Mouse (Mus musculus) ES-E14 (cell line): Measurements from ENCODE around the gene Aars2. TPM values are rescaled to one million over a fixed set of nuclear protein-coding genes. Genes with fewer than 3 reads are reported as not detected.
A peak's percentile ranks its signal among the peaks of the same experiment; 100 is the strongest.

Experiments used
- DNase-seq: peaks from one replicate; pipeline ENCODE4 v3.0.0-alpha.2; 2013; ENCODE audit warnings: low read depth, low spot score
- H3K27ac ChIP-seq: 2 replicates; pipeline ENCODE4 v1.5.1; 2012; ENCODE audit warnings: low read depth, mild to moderate bottlenecking, low read length, moderate library complexity, mixed read lengths; ENCODE audit not compliant: poor library complexity, insufficient read depth, severe bottlenecking
- H3K36me3 ChIP-seq: 2 replicates; pipeline ENCODE4 v1.6.1; 2012; ENCODE audit warnings: mild to moderate bottlenecking, low read length, moderate library complexity, mixed read lengths; ENCODE audit not compliant: control insufficient read depth, poor library complexity, insufficient read depth, severe bottlenecking
- H3K4me1 ChIP-seq, 2 experiments: fragments of 150-350 bp in 1 of 2; sonication (generic) in 1 of 2; 2 replicates each; pipeline ENCODE4 v1.6.1; 2012; ENCODE audit warnings: low read length in 2 of 2, mild to moderate bottlenecking in 1 of 2, mixed read lengths in 1 of 2; ENCODE audit not compliant: control insufficient read depth in 2 of 2, insufficient read depth in 2 of 2, poor library complexity in 1 of 2
- H3K4me3 ChIP-seq, 2 experiments: fragments of 150-350 bp in 1 of 2; sonication (generic) in 1 of 2; 2 replicates each; pipeline ENCODE4 v1.5.1; 2012; ENCODE audit warnings: low read length in 2 of 2, low read depth in 1 of 2, mild to moderate bottlenecking in 1 of 2, mixed read lengths in 1 of 2; ENCODE audit not compliant: insufficient read depth in 1 of 2, poor library complexity in 1 of 2, severe bottlenecking in 1 of 2
- H3K9ac ChIP-seq: 2 replicates; pipeline ENCODE4 v1.6.1; 2012; ENCODE audit warnings: low read depth, mild to moderate bottlenecking, low read length, mixed read lengths; ENCODE audit not compliant: poor library complexity, insufficient read depth, severe bottlenecking
- H3K9me3 ChIP-seq: fragments of 150-350 bp; sonication (generic); 2 replicates; pipeline ENCODE4 v1.6.1; 2012; ENCODE audit warnings: low read depth, mild to moderate bottlenecking, low read length; ENCODE audit not compliant: control insufficient read depth, insufficient read depth
- CHD2 ChIP-seq: IDR thresholded peaks from 2 replicates; pipeline ENCODE4 v1.6.1; 2014; ENCODE audit warnings: mild to moderate bottlenecking, low read depth, low read length, inconsistent platforms
- HCFC1 ChIP-seq: IDR thresholded peaks from 2 replicates; pipeline ENCODE4 v1.6.1; 2012; ENCODE audit warnings: low read length, inconsistent platforms, borderline replicate concordance; ENCODE audit not compliant: insufficient read depth
- MAFK ChIP-seq: IDR thresholded peaks from 2 replicates; pipeline ENCODE4 v1.6.1; 2014; ENCODE audit warnings: mild to moderate bottlenecking, low read depth, low read length, inconsistent platforms; ENCODE audit not compliant: insufficient read depth
- ZC3H11A ChIP-seq: IDR thresholded peaks from 2 replicates; pipeline ENCODE4 v1.6.1; 2012; ENCODE audit warnings: low read depth, mild to moderate bottlenecking, inconsistent platforms, low read length, borderline replicate concordance
- ZNF384 ChIP-seq: IDR thresholded peaks from 2 replicates; pipeline ENCODE4 v1.6.1; 2012; ENCODE audit warnings: low read depth, low read length, inconsistent platforms
- in situ Hi-C, 2 experiments: fragments of 600-800 bp; cut with MboI; formaldehyde crosslinking; loops; one replicate each; pipeline ENCODE4 v1.15.1; 2025; ENCODE audit warnings: low sequenced_read_pairs in 2 of 2, inconsistent platforms in 1 of 2; ENCODE audit not compliant: unreplicated experiment in 2 of 2
- total RNA-seq: library from RNA; depleted of rRNA; stranded (reverse); fragments of 300-350 nt; gene quantifications from 2 replicates; pipeline ENCODE4 v1.2.3, GENCODE M21; 2012

The Aars2 gene
- total RNA-seq, 1 experiment = 36.6 TPM

DNA sequence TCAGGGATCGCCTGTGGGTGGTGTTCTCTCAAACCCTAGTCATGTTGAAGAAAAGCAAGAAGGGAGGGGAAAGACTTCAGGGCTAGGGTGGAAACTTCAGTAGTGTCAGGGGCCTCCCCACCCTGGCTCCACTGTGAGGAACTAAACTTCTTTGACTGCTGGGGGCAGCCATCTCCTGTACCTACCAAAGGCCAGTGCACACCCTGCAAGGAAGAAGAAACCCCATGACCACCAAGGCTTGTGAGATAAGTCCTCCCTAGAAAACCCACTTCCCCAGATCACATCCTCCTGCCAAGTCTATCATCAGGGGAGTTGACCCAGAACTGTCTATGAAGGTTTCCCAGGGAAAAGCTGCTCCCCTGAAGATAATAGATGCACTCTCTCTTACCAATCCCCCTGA lies 47.8 kb downstream of the Aars2 start:
- Histone ChIP-seq H3K27ac (no peak overlapping the region), H3K4me3 (no peak overlapping the region), H3K4me1 (peaks cover 4 to 6% of the 10 kb centered on the region in 2 experiments; a peak in 3 of 4 replicates), H3K9me3 (no peaks in the 10 kb centered on the region), H3K9ac (no peak overlapping the region), H3K36me3 (no peaks in the 10 kb centered on the region)
- TF ChIP-seq ZC3H11A (no peak), MAFK (no peak), ZNF384 (no peak), HCFC1 (no peak), CHD2 (no peak)
- no peak for DNase-seq
- in situ Hi-C loops = loop anchor here (10.0 kb wide), 1 partner anchor 80 kb away; the partner anchor contains the start of gene Spats1 (in 2 of the 2)

DNA sequence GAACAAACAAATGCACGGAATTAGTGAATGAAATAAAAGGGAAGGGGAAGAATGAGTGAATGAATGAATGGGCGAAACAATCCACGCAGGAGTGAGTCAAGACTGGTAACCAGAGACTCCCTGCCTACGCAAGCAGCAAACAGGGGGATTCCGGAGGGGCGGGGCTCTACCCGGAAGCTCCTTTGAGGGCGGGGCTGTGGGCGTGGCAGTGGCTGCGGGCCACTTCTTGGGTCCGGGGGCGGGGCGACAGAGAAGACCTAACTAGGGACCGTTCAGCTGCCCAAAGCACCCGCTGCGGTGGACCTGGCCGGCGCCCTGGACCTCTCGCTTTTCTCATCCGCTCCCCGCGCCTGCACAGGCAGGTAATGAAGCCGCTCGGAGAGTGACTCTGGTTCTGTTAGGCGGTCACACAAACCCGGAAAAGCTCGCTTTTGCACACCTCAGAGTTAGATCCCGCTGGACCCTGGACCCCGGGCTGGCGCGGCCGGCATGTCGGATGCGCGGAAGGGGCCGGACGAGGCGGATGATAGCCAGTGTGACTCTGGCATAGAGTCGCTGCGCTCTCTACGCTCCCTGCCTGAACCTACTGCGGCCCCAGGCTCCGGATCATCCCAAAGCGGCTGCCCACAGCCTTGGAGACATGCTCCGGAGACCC lies 48.9 kb downstream of the Aars2 start, which contains the start of gene Nfkbie:
Gene Nfkbie, plus strand, starts transcription at position 252 of the 655 bp plus-strand sequence.
- Histone ChIP-seq H3K9me3 (no peaks in the 10 kb centered on the region), H3K36me3 (no peaks in the 10 kb centered on the region), H3K4me1 (peaks cover 4 to 6% of the 10 kb centered on the region in 2 experiments; a peak in 3 of 4 replicates), H3K27ac (no peak within 1 kb of the TSS), H3K9ac (peak within 1 kb of the TSS; percentile 72), H3K4me3 (peak within 1 kb of the TSS; percentile 78 to 86)
- in situ Hi-C loops = loop anchor here (10.0 kb wide), 1 partner anchor 81 kb away; the partner anchor contains the start of gene Spats1 (in 2 of the 2)
- no peak for DNase-seq
- TF ChIP-seq CHD2 (no peak), MAFK (no peak), ZC3H11A (no peak), HCFC1 (no peak), ZNF384 (no peak)

DNA sequence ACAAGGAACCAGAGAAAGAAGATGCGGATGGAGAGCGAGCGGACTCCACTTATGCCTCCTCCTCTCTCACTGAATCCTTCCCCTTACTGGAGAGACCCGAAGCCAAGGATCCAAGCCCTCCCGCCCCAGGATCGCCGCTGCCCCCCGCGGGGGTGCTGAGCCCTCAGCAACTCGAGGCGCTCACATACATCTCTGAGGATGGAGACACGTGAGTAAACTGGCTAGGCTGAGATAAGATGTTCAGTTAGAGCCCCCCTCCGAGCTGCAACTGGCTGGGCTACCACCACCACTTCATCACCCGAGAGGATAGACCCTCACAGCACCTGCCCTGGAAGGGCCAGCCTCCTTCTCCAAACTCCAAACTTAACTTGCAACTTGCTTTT lies 49.5 kb downstream of the Aars2 start:
- Histone ChIP-seq H3K9me3 (no peaks in the 10 kb centered on the region), H3K27ac (no peak overlapping the region), H3K9ac (peak overlapping the region; percentile 72), H3K36me3 (no peaks in the 10 kb centered on the region), H3K4me3 (peak overlapping the region; percentile 78 to 86), H3K4me1 (peaks cover 4 to 6% of the 10 kb centered on the region in 2 experiments; a peak in 3 of 4 replicates)
- in situ Hi-C loops = loop anchor here (10.0 kb wide), 1 partner anchor 81 kb away; the partner anchor contains the start of gene Spats1 (in 2 of the 2)
- no peak for TF ChIP-seq MAFK
- no peak for TF ChIP-seq CHD2
- no peak for TF ChIP-seq HCFC1
- no peak for TF ChIP-seq ZC3H11A
- no peak for TF ChIP-seq ZNF384
- DNase-seq = no peak

DNA sequence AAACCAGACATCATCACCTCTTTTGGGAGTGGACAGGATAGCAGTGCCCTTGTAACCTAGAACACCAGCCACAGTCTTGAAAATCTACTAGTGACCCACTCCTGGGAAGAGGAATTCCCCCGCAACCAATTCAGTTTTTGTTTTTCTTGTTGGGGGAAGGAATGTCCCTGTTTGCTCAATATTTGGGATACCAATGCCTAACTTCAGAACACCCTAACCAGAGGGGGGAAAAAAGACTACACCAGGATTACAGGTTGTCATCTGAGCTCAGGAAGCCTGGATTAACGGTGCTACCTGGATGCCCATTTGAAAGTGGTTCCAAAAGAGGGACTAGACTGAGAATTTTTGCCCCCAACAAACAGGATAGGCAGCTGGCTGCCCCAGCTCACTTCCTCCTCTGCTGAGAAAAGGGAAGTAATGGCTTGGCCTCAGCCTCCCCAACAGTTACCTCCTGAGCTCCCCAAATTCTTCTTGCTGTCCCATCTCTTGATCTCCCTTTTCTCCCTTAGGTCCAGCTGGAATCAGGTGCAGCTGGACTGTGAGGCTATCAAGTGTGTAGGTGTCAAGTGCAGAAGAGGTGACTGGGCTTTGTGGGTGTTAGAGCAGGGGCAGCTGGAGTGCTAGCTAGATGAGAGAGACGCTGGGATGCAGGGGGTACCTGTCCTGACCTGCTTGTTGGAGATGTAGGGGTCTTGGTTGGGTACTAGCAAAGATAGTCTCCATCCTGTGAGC lies 50.0 kb downstream of the Aars2 start:
- in situ Hi-C loops = loop anchor here (10.0 kb wide), 1 partner anchor 82 kb away; the partner anchor contains the start of gene Spats1 (in 2 of the 2)
- TF ChIP-seq ZC3H11A (no peak), ZNF384 (no peak), CHD2 (no peak), MAFK (no peak), HCFC1 (no peak)
- no peak for DNase-seq
- Histone ChIP-seq H3K9ac (no peak overlapping the region), H3K27ac (no peak overlapping the region), H3K4me3 (peak overlapping the region in 1 of 2 experiments; percentile 86; a peak in 1 of 4 replicates), H3K9me3 (no peaks in the 10 kb centered on the region), H3K36me3 (no peaks in the 10 kb centered on the region), H3K4me1 (peaks cover 4 to 6% of the 10 kb centered on the region in 2 experiments; a peak in 3 of 4 replicates)
